Mouse (Mus musculus) lung, adult 2 months (tissue): ENCODE data around the gene Usp33. TPM values are rescaled to one million over a fixed set of nuclear protein-coding genes. Genes with fewer than 3 reads are reported as not detected.

Source experiments
- DNase-seq: peaks from one replicate; pipeline ENCODE4 v3.0.0; 2022
- H3K4me1 ChIP-seq: fragments of 200-500 bp; 2 replicates; pipeline ENCODE4 v1.6.1; 2011; ENCODE audit warnings: low read length; ENCODE audit not compliant: control insufficient read depth, insufficient read depth
- H3K4me3 ChIP-seq: fragments of 200-500 bp; replicated peaks from 2 replicates; pipeline ENCODE3; 2011; ENCODE audit warnings: low read depth, mild to moderate bottlenecking, control low read depth, low read length; ENCODE audit errors: extremely low read depth
- CTCF ChIP-seq: fragments of 200-500 bp; IDR thresholded peaks from 2 replicates; pipeline ENCODE4 v1.5.1; 2011; ENCODE audit warnings: mild to moderate bottlenecking, low read length, control low read depth; ENCODE audit not compliant: insufficient read depth
- POLR2A ChIP-seq: fragments of 200-500 bp; IDR thresholded peaks from 2 replicates; pipeline ENCODE4 v1.6.1; 2011; ENCODE audit warnings: low read depth, mild to moderate bottlenecking, control low read depth, low read length, borderline replicate concordance; ENCODE audit errors: extremely low read depth
- WGBS: fragments of 180-500 bp; shearing (Covaris S2); methylation state at CpG from one replicate; pipeline ENCODE4 v1.1.7; 2018; 5-methylcytosine and 5-hydroxymethylcytosine counted together
- polyA plus RNA-seq: library from polyadenylated mRNA; depleted of rRNA; stranded (reverse); fragments of >200 nt; gene quantifications from 2 replicates; pipeline ENCODE4 v1.2.3, GENCODE M21; 2012

Usp33 gene
- polyA plus RNA-seq, 1 experiment: 26.6 TPM

DNA sequence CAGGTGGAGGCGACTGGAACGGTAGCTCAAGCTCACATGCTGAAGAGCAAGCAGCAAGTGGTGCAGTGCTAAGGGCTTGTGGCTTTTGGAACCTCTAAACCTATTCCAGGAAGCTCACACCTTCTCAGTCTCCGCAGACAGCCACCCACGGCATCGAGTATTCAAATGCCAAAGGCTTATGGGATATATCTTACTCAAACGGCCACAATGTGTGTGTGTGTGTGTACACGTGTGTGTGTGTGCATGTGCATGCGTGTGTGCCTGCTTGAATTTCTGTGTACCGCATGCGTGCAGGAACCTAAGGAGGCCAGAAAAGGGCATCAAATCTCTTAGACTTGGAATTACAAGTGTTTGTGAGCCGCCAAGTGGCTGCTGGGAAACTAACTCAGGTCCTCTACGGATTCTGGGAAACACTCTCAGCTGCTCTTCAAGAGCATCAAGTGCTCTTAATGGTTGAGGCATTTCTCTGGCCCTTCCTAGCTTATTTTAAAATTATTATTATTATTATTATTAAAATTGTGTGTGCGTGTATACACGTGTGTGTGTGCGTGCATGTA lies 3.2 kb upstream of the Usp33 start:
- H3K4me1 ChIP-seq: peaks cover 6% of the 10 kb centered on the region

DNA sequence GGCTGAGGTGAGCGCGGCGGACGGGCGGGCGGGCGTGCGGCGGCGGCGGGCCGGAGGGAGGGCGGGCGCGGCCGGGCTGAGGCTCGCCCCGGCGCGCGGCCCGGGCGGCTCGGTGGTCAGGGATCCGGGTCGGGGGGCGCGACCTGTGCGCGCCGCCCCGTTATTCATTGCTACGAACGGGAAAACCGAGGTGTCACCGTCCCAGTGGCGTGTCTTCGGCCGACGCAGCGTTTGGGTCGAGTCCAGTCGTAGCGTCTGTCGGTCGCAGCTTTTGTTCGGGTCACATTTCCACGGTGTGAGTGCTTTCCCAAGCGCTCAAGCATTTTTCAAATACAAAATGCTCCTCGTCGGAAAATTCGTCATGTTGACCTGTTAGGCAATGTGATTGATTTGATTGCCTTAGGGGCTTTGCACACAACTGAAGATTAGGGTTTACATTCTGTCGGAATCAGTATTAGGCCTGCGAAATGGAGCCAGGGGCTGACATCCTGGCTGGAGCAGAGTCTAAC lies 409 bp downstream of the Usp33 start:
- peak; percentile 55 for DNase-seq
- TF ChIP-seq POLR2A (no peak), CTCF (no peak)
- H3K4me3 ChIP-seq: peak overlapping the region; percentile 99
- WGBS: under 1% methylated on average over 40 of the region's 54 CpGs
- peaks cover 7% of the 10 kb centered on the region for H3K4me1 ChIP-seq

More for the DNA sequence above, 3.2 kb upstream of the Usp33 start:
- H3K4me3 ChIP-seq: no peak overlapping the region
- DNase-seq: peak; percentile 48
- no peak for TF ChIP-seq POLR2A
- TF ChIP-seq CTCF: no peak
- 77% methylated on average over 15 of the region's 15 CpGs for whole genome bisulfite sequencing

DNA sequence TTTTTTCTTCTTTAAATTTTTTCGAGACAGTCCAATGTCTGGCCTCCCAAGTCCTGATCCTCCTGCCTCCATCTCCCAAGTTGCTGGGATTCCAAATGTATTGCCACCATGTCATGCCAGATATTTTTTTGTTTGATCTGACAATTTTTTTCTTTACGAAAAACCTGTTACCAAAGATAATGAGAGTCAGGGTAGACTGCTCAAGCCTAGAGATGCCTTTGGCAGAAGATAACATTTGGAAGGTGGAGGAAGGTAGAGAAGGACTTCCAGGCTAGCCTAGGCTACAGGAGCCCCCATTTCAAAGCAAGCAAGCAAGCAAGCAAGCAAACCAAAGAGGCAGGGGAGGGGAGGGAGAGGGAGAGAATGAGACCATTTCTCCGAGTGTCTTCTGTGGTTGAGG lies 949 bp downstream of the Usp33 start:
- no peak for DNase-seq
- Histone ChIP-seq H3K4me1 (peaks cover 7% of the 10 kb centered on the region), H3K4me3 (peak overlapping the region; percentile 99)
- TF ChIP-seq POLR2A (no peak), CTCF (no peak)
- 27% methylated on average over 3 of the region's 3 CpGs for WGBS

DNA sequence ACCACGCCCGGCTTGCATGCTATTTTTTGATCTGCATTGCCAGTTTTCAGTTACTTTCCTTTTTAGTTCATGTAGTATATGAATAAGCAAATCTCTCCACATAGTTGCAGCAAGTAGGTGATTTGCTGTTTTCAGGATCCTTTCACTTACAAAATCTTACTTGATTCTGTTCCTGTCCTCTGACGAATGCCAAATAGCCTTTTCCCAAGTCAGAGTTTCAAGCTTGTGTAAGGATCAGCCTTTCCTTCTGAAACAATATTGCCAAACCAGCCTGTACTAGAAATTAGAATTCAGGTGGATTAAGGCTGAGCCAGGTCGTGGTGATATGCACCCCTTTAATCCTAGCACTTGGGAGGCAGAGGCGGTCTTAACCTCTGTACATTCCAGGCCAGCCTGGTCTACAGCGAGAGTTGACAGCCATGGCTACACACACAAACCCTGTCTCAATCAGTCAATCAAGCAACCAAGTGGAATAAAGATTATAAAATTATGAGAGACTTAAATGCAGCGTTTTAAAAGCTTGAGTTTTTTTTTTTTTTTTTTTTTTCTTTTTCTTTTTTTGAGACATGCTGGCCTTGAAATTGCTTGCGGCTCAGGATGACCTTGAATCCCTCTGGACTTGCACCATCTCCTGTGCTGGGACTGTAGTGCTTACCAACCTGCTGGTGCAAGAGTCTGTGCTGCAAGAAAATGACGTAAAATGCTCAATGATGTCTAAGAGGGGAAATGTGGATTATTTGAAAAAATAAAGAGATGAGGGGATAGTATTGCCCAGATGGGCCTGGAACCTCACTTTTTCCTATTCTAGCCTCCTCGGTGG lies 1.9 kb downstream of the Usp33 start:
- 72% methylated on average over 10 of the region's 10 CpGs for WGBS
- TF ChIP-seq POLR2A (no peak), CTCF (no peak)
- Histone ChIP-seq H3K4me1 (peaks cover 7% of the 10 kb centered on the region), H3K4me3 (no peak overlapping the region)
- DNase-seq: no peak

DNA sequence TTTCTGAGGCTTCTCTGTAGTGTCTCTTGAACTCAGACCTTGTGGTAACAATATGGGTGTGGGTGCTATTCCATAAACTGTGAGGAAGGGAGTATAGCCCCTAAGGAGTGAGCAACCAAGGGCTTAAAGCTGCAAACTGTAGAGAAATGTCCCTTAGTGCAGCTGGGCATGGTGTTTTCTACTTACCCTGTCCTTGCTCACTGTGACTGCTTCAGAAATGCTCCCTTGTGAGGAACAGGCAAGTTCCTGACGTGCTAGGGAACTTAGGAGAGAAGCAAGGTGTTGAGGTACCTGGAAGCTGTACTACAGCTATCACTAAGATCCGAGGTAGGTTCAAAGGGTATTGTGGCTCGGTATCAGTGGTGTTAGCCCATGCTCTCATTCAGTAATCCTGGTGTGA lies 4.2 kb downstream of the Usp33 start:
- WGBS: 67% methylated on average over 3 of the region's 3 CpGs
- H3K4me3 ChIP-seq: no peak overlapping the region
- TF ChIP-seq POLR2A (no peak), CTCF (no peak)
- DNase-seq: no peak
- peaks cover 7% of the 10 kb centered on the region for H3K4me1 ChIP-seq

DNA sequence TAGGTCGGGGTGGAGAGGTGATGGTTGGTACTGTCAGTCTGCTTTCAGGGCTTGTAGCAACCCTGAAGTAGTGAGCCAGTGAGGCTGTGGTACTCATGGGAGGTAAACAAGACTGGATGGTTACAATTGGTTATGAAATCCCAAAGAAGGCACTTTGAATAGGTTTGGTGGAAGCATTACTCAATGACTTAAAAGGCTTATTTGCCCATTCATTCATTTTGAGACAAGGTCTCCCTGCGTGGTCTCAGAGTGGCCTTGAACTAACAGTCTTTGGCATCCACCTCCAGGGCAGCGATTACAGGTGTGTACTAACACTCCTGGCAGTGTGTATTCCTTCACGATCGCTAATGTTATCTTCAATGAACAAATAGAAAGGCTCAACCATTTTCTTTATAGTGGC lies 4.7 kb downstream of the Usp33 start:
- TF ChIP-seq POLR2A (no peak), CTCF (no peak)
- no peak for DNase-seq
- Histone ChIP-seq H3K4me3 (no peak overlapping the region), H3K4me1 (peaks cover 7% of the 10 kb centered on the region)
- whole genome bisulfite sequencing: 58% methylated on average over 5 of the region's 5 CpGs

DNA sequence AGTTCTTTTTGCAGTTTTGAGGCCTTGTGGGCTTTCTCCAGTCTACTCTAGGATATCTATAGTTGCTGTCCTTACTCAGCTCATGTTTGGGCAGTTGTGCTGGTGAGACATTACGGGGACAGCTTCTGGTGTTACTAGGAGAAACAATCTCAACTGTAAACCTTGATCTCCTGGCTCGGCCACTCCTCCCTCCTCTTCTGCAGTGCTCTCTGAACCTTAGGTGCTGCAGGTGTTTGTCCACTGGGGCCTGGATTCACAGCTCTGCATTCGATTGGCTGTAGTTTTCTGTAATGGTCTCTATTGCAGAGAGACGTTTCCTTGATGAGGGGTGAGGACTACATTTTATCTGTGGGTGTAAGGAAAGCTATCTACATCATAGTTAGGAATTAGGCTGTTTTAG lies 6.0 kb downstream of the Usp33 start:
- H3K4me1 ChIP-seq: peaks cover 7% of the 10 kb centered on the region
- WGBS: 68% methylated on average over 4 of the region's 4 CpGs
- TF ChIP-seq POLR2A: no peak
- no peak for TF ChIP-seq CTCF
- no peak for DNase-seq
- no peak overlapping the region for H3K4me3 ChIP-seq

DNA sequence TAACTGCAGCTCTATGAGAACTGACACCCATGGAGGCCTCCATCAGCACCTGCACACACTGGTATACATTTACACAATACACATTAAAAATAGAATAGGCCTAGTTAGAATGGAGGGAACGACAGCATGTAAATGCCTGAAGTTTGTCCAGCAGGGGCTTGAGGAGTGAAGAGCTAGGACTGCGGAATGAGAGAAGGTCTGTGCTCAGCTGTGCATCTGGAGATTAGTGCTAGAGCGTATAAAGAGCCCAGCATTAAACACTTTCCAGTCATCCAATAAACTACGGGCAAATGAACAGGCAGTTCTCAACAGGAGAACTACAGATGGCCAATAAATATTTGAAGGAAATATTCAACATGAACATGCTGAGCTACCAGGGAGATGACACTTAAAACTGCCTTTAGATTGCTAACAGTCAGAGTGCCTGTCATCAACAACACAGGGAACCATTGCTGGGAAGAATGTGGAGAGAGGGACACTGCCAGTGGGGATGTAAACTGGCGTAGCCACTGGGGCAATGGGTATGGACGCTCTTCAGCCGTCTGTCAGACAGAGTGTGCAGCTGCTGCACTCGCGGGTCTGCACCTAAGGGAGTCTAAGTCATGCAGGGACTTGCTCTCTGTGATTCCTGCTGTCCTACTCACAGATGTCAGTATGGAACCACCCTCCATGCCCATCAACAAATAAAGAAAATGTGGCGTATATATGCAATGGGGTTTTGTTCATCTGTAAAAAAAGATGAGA lies 7.3 kb downstream of the Usp33 start:
- WGBS: 78% methylated on average over 10 of the region's 10 CpGs
- DNase-seq: no peak

DNA sequence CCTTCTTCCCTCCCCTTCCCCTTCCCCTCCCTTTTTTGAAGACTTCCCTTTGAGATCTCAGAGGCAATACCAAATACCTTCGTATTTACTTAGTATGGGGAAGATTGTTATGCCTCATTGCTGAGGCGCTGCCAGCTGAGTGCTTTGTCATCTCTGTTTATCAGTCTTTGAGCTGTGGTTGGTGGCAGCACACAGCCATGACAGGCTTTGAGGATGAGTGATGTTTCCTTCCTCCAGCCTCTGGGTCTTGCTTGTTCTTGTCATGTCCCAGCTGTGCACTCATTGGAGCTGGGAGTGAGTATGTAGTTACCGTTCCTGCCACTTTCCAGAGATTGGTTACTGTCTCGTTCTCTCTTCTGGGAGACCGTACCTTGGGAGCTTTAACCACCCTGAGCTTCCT lies 9.1 kb downstream of the Usp33 start:
- no peak for DNase-seq
- 12% methylated on average over 5 of the region's 5 CpGs for WGBS
- peaks cover 4% of the 10 kb centered on the region; the same call in 1 of the 2 replicates for H3K4me1 ChIP-seq

More for the DNA sequence above, 7.3 kb downstream of the Usp33 start:
- no peak overlapping the region for H3K4me3 ChIP-seq
- H3K4me1 ChIP-seq: peaks cover 5% of the 10 kb centered on the region
- TF ChIP-seq POLR2A: no peak
- TF ChIP-seq CTCF: no peak

DNA sequence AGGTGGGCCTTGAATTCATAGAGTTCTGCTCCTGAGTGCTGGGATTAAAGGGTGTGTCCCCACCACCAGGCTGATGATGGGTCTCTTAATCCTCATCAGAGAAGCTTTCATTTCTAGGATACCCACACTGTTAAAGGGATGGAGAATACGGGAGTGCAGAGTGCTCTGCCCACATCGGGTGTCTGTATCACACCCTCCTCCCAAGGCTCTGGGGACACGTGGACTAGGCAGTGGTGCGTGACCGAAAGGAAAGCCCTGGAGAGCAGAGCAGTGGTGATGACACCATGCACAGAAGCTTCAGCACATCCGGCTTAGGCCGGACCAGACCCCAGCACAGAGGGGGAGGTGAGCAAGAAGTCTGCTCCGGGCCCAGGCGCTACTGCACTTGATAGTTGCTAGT lies 10.5 kb downstream of the Usp33 start:
- no peaks in the 10 kb centered on the region; the same call in 1 of the 2 replicates for H3K4me1 ChIP-seq
- H3K4me3 ChIP-seq: no peak overlapping the region
- DNase-seq: no peak
- no peak for TF ChIP-seq CTCF
- no peak for TF ChIP-seq POLR2A
- WGBS: 91% methylated on average over 9 of the region's 9 CpGs

More for the DNA sequence above, 9.1 kb downstream of the Usp33 start:
- TF ChIP-seq POLR2A: no peak
- no peak for TF ChIP-seq CTCF
- no peak overlapping the region for H3K4me3 ChIP-seq
